Mouse (Mus musculus) lung, postnatal 4 days (tissue): ENCODE results near the gene Anapc16.
"Not testable (repeated sequence)": the region's sequence is repeated elsewhere in the genome, so short reads cannot be mapped to it uniquely, and the experiment has no call there.

Experiments used
- DNase-seq, 2 experiments: peaks; one replicate each; pipeline ENCODE4 v3.0.0; 2021

Anapc16 gene

DNA sequence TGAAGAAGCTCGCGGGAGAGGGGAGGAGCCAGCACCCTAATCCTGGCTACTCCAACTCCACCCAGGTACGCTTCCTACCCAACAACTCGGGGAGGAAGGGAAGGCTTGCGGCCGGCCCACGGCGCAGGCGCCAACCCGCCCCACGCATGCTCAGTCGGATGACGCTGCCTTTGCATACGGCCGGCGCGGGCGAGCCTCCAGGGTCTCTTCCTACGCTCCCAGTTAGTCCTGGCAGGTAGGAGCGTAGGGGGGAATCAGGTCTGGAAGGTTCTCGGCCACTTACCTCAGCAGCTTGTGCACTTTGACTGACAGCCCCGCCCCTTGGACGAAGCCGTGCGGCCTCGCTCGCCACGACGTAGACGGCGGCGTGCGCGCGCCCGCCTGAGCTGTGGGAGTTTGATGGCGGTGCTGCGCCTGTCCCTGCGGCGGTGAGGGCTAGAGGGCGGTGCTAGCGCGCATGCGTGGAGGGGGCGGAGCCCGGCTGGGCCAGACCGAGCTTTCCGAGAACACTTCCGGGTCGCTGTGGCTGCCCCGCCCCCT is at the start of gene Anapc16, which contains the start of gene Ascc1:
Gene Anapc16 (minus strand): TSS at position 463 of the 540 bp plus-strand sequence.
Gene Ascc1 (plus strand): TSS at position 133 of the 540 bp plus-strand sequence.
- DNase-seq = peak; percentile 98 to 99

DNA sequence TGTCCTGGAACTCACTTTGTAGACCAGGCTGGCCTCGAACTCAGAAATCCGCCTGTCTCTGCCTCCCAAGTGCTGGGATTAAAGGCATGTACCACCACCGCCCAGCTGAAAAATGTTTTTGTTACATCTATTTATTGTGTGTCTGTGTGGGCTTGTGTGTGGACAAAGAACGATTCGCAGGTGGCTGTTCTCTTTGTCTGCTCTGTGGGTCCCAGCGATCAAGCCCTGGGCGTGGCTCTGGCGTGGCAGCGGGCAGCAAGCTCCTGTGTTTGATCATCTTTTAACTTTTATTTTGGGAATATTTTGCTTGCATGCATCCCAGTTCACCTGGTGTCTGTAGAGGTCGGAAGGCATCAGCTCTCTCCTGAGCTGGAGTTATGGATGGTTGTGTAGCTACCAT is 47.6 kb upstream of the Anapc16 start:
- no peak for DNase-seq

DNA sequence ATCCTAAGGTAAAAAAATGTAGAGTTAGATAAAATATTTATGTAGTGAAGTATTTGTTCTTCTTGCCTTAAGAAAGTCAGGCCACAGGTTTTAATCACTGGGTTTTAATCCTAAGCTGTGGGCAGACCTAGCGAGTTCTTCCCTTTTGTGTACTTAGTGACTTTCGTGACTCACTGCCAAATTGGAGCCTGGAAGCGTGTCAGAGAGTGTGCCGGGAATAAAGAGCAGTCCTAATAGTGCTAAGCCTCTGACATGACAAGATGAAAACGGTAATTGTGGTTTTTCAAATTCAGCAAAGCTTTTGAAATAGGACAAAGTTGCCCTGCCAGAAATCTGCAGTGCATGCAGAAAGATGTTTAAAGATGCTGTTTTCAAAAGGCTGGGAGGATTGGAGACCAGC is 43.8 kb upstream of the Anapc16 start:
- no peak for DNase-seq

DNA sequence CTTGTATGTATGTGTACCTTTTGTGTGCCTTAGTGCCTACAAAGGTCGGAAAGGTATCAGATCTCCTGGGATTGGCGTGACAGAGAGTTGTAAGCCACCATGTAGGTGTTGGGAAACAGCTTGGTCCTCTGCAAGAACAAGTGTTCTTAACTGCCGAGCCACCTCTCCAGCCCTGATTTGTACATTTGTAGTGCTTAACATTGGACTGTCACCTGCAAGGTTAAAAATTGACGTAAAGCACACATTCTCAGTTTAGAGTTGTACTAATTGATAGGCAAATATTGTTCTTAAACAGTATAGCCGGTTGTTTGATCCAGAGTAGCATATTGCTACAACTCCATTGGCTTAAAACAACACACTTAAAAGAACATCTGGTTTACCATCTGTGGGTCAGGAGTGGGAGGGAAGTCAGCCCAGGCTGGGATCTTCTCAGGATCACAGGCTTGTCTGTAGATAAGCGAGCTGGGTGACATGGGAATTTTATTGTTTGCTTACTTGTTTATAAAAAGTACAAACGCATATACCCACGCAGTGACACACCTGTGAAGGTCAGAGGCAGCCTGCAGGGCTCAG is 39.5 kb upstream of the Anapc16 start:
- DNase-seq = no peak

DNA sequence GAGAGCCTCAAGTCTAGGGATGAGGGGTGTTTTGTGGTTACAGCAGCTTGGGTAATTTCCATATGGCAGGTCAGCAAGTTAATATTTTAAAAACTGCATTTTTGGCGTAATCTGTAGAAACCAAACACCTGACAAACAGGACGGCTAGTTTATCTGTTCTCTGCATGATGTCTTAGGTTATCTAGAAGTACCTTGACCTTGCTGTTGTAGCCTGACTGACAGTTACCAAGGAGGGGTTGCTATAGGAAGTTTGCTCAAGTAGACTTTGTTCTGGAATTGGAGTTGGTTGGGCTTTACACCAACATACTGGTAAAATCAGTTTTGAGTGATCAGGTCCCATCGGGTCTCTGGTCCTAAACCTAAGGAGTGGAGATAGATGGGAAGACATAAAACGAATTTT is 32.8 kb upstream of the Anapc16 start:
- no peak for DNase-seq

DNA sequence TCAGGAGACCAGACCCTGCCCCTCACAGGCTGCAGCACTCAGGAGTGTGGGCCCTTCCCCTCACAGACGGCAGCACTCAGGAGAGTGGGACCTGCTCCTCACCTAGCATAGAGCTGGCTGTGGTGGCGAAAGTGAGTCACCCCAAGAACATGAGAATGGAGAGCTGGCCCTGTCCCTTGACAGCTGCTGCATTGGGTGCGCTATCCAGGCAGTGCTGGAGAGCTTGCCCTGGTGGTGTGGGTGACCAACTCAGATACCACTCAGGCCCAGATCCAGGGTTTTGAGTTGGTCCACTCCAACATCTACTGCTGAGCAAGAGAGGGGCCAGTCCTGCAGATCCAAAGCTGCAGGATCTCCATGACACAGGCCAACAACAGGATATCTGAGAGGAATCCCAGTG is 31.7 kb upstream of the Anapc16 start:
- DNase-seq = no peak

DNA sequence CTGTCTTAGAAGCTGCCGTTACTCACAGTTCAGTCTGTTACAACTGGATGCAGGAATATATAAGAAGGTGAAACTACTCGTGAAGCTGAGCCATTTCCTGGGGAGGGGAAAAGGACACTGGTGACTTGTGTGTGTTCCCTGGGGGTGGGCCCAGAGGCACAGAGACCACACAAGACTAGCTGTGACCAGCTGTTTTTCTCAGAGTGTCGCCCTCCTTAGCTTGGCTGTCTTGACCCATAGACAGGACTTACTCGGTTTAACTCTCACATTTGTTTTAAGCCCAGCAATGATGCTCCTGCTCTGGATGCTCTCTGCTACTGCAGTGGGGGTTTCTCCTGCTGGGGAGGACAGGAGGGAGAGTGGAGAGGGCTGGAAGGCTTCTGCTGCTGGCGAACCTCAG is 30.1 kb upstream of the Anapc16 start:
- no peak for DNase-seq

DNA sequence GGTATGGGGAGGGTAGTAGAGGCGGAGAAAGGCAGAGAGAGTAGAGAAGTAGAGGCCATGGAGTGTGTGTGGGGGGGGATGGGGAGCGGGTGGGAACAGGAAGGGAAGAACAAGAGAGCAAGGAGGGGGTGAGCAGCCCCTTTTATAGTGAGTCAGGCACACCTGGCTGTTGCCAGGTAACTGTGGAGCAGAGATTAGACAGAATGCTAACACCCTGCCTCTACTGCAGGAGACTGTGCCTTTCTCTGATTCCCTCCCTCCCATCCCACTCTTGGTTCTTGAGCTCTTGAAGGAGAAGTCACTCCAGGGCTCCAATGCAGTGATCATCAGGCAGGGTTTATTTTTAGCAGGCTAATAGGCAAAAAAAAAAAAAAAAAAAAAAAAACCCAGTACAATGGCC is 29.7 kb upstream of the Anapc16 start:
- DNase-seq = no peak

DNA sequence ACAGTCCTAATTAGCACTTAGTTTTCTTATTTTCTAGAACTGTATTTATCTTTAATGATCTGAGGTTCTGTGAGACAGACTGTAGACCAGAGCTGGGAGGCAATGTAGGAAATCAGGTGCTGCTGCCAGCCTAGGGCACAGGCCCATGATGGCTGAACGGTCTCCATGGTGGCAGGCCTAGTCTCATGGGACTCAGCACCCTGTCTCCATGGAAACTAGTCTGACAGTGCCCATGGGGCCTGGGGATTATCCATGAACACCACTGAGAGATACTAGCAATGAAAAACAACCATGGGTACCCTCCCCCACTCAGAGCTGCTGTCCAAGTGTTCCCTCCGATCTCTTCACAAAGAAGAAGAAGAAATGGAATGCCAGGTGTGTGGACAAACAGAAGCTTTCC is 29.1 kb upstream of the Anapc16 start:
- no peak for DNase-seq

DNA sequence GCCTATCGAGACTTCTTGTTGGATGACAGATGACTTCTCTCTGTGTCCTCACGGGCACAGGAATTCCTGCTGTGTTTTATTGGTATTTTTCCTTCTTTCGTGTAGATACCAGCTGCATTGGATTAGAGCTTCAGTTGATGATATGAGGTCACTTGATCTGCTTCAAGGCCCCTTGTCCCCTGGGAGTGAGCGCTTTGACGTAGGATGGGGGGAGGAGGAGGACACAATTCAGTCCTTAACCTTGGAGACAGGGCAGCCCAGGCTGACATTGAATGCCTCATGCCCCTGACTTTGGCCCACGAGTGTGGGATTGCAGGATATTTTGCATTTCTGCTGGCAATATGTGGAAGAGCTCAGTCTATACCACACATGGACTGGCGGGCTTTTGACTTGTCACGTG is 28.6 kb upstream of the Anapc16 start:
- DNase-seq = no peak

DNA sequence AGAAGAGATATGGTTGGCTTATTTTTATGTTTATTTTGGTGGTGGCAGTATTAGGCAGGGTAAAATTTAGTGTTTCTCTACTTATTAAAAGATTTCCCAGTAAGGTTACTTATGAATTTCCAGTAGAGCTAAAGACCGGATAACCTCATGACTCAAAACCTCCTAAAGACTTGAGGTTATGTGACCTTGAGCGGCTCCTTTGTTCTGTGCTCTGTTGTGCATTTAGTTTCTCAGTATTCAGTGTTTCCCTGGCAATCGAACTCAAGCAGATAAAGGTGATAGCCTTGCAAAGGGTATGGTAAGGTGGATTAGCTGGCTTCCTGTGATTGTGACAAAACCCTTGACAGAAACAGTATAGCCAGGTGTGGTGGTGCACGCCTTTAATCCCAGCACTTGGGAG is 26.5 kb upstream of the Anapc16 start:
- no peak for DNase-seq

DNA sequence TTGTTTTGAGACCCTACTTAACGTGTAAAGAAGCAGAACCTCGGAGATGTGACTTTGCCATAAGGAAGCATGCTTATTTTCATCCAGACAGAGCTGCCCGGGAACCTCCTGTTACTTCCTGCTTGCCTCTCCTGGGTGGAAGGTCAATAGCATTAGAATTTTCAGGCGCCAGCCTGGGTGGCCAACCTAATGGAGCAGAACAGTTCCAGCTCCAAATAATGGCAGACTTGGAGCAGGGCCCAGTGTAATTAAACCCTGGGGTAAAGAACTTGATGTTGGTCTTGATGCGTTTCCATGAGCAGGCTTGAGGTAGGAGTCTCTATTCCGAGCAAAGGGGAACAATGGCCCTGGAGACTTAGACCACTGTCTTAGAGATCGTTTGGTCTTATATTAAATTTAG is 26.0 kb upstream of the Anapc16 start:
- DNase-seq = no peak

DNA sequence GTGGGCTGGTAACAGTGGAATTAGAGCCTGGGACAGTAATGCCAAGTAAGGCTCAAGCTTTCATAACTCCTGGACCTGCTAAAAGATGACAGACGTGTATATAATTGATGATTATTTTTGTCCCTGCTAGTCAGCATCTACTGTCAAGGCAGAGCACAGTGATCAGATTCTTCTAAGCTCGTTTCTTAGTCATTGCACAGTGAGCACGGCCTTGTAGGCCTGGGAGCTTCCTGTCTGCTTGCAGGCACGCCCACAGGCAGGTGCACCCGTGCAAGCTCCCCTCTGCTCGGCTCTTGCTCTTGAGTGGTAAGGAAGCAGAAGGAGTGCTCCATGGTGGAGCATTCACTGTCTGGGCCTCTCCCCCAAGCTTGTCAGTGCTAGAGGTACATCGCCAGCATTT is 25.2 kb upstream of the Anapc16 start:
- no peak for DNase-seq

DNA sequence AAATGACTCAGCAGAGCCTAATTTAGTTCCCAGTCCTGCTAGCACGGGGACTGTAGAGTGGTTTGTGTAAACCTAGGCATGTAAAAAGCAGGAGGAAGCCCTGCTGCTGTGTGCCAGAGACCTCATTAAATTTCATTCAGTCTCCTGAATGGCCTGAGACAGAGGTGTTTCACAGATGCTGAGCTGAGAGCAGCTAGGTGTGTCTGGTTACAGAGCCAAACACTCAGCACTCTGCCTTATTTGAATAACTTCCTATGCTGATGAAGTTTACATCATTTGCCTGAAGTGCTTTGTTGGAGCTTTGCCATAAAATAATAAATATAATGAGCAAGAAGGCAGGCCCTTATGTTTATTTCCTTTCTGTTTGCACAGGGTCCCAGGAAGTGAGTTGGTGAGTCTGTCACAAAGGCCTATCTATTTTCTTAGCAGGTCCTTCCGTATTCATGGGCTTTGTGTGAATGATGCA is 24.7 kb upstream of the Anapc16 start:
- no peak for DNase-seq

DNA sequence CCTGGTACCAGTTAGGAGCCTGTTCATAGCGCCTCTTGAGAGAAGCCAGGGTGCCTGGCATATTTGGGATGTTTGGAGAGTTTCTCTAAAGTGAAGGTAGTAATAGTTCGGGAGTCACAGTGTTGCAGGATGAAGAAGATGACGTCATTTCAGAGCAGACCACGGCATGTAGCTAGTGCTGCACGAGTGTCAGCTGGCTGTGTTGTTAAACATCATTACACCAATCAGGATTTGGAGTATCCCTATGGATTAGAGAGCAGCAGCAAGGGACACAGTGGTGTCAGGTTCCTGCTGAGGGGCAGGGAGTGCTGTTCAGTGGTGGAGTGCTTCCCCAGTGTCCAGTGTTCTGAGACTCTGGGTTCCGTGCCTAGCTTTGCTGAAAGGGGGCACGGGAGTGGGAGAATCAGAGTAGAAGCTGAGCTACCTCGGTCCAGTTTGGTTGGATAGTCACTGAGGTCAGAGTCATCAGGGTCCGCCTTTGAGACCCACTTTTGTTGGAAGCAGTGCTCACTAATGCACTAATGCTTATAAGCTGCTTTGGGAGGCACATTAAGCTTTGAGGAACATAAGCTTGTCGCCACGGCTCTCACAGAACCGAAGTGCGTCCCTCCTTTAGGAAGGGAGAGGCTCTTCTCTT is 23.9 kb upstream of the Anapc16 start:
- no peak for DNase-seq

DNA sequence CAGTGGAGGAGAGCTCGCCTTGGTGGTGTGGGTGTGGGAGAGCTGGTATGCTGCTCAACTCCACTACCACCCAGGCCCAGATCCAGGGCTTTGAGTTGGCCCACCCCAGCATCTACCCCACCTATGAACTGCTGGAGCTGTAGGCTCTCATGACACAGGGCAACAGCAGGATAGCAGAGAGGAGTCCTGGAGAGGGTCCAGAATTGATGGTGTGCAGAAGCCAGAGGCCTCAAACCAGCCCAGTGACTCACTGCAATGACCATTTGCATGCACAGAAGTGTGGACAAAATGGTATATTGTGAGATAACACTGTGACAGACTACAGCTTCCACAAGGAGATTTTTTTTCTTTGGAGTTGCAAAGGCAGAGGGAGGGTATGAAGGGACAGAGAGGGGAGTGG is 20.8 kb upstream of the Anapc16 start:
- DNase-seq = no peak

DNA sequence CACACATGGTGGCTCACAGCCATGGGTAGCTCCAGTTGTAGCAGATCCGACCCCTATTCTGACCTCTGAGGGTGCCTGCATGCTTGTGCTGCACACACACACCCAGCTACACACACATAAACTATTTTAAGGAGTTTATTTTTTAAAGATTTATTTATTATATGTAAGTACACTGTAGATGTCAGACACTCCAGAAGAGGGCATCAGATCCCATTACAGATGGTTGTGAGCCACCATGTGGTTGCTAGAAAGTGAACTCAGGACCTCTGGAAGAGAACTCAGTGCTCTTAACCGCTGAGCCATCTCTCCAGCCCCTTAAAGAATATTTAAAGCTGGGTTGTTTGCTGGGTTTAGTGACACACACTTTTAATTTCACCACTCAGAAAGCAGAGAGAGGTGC is 16.4 kb upstream of the Anapc16 start:
- no peak for DNase-seq

DNA sequence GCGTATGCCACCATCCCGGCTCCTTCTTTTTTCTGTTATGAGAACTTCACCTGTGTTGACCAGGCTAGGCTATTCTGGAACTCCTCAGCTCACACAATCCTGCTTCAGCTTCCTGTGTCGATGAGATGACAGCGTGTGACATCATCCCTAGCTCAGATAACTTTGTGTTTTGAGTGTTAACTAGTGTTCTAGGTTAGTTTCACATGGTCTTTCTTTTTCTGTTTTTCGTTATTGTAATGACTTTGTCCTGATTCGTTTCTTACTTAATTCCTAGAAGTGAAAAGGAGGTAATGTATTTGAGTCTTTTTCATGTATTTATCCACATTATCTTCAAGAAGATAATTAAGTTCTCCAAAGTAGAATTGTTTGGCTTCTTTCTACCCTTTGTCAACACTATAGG is 13.3 kb upstream of the Anapc16 start:
- no peak for DNase-seq

DNA sequence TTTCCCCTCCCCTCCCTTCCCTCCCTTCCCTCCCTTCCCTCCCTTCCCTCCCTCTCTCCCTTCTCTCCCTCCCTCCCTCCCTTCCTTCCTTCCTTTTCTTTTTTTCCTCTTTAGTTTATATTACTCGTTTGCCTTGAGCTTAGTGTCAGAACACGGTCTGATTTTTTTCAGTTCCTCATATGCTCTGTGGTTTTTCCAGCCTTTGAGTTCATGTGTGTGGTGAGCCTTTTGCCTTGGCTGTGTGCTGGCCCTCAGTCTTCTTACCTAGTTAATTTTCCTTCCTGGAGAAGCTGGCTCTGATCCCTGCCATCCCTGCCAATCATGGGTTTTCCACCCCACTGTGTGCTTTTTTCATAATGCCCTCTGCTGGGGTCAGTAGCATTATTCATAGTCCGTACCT is 6.2 kb upstream of the Anapc16 start:
- DNase-seq = no peak

DNA sequence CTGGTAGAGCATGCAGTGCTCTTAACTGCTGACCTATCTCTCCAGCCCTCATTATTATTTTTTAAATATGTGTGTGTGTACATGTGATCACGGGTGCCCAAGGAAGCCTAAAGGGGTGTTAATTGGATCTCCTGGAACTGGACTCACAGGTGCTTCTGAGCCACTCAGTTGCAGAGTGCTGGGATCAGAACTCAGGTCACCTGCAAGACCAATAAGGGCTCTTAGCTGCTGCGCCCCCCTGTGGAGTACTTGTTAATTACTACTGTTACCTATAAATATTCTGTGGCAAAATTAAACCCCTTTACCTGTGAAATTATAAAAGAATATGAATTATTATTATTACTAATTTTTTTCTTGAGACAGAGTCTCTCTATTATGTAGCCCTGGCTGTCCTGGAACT is 2.3 kb upstream of the Anapc16 start:
- DNase-seq = peak in 1 of 2 experiments; percentile 27

DNA sequence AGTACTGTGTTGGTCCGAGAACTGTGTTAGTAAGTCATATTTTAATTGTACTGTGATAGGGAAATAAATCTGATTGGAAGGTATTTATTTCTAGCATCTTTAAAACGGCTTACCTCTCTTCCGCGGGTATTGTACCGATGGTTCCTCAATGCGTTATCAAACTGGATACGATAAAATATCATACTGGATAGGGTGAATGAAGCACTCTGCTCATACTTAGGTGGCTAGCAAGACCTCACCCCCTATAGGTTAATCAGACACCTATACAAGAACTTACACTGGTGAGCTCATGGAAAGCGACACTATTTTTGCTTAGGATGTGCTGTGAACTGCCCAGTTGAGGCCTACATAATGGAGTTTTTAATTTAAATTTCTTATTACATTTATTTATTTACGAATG is 912 bp upstream of the Anapc16 start:
- DNase-seq = no peak

DNA sequence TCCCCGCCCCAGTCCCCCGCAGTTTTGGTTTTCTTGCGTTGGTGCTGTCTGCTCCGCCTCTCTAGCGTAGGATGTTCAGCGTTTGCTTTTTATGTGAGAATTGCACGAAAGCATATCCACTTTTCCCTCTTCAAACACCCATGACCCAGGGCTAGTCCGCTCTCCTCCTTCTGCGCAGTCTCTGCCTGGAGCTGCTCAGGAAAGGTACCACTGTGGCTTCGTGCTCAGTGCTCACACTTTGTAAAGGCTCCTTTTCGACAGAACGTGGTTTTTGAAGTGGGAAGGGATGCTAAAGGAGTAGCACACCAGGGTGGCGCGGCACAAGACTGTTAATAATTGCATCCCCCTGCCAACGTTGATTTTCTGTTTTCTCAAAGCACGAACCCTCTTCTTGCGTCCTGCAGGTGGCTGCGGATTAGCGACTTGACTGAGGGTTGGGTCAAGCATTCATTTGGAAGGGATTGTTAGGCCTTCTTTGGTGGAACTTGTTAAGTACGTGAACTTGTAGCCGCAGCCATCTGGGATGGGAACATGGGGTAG is 348 bp upstream of the Anapc16 start:
- no peak for DNase-seq

DNA sequence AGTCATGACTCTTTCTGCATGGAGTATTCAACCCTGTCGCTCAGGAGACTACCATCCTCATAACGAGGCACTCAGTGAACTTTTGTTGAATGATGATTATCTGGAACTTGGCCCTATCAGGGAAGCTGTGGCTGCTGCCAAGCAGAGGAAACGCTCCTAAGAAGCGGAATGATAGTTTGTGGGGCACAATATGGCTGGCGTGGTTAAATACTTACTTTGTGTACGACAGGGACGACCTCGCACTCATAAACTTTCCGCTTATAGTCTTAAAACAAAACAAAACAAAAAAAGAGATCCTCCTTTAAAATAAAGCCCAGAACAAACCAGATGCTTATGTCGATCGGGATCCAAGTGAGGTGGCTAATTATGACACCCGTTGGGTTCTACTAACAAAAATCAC is 732 bp downstream of the Anapc16 start:
- peak in 1 of 2 experiments; percentile 19 for DNase-seq

DNA sequence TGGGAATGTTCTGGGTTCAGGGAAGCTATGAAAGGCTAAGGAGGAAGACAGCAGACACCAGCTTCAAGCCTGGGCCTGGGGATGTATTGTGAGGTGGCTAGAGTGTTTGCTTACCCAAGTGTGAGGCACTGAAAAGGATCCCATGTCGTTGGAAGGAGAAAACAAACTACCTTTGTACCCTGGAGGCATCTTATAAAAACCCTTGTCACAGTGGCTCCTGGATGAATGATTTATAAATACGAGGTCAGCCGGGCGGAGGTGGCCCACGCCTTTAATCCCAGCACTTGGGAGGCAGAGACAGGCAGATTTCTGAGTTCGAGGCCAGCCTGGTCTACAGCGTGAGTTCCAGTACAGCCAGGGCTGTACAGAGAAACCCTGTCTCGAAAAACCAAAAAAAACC is 1.3 kb downstream of the Anapc16 start:
- DNase-seq = not testable (repeated sequence)

DNA sequence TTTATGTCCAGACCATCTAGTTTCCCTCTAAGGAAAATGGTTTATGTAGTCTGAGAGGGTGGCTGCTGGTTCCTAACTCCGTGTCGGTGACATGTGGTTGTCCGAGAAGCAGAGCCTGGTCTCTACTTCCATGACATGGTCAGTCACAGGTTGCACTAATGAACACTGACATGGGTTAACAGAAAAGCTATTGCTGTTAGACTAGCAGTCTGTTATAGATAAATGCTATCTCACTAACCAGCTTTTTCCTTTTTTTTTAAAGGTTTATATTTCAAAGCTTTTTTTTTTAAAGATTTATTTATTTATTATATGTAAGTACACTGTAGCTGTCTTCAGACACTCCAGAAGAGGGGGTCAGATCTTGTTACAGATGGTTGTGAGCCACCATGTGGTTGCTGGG is 3.9 kb downstream of the Anapc16 start:
- no peak for DNase-seq
